Mouse (Mus musculus) forebrain, embryonic 11.5 days (tissue): ENCODE data around the gene Klre1. TPM values are rescaled to one million over a fixed set of nuclear protein-coding genes. Genes with fewer than 3 reads are reported as not detected.
"Not testable (repeated sequence)": the region's sequence is repeated elsewhere in the genome, so short reads cannot be mapped to it uniquely, and the experiment has no call there.

Experiments used
- ATAC-seq: fragments of 200-750 bp; cut with Nextera tagmentation; replicated peaks from 2 replicates; pipeline ENCODE4 v1.8.0; 2017; ENCODE audit warnings: moderate TSS enrichment; ENCODE audit not compliant: low FRiP score
- DNase-seq: peaks from one replicate; pipeline ENCODE4 v3.0.0-alpha.2; 2017; ENCODE audit warnings: low spot score
- H3K27ac ChIP-seq: fragments of 300-500 bp; sonication (generic); 2 replicates; pipeline ENCODE4 v1.5.1; 2014; ENCODE audit warnings: low read depth, low read length
- H3K27me3 ChIP-seq: fragments of 300-500 bp; sonication (generic); 2 replicates; pipeline ENCODE4 v1.6.1; 2014; ENCODE audit warnings: mild to moderate bottlenecking, low read length, mixed read lengths; ENCODE audit not compliant: control insufficient read depth, insufficient read depth
- H3K36me3 ChIP-seq: fragments of 300-500 bp; sonication (generic); 2 replicates; pipeline ENCODE4 v1.6.1; 2014; ENCODE audit warnings: mild to moderate bottlenecking, low read length, moderate library complexity, mixed read lengths; ENCODE audit not compliant: control insufficient read depth, insufficient read depth
- H3K4me1 ChIP-seq: fragments of 300-500 bp; sonication (generic); replicated peaks from 2 replicates; pipeline ENCODE4 v1.6.1; 2014; ENCODE audit warnings: low read length, mixed read lengths; ENCODE audit not compliant: control insufficient read depth, insufficient read depth
- H3K4me2 ChIP-seq: fragments of 300-500 bp; sonication (generic); 2 replicates; pipeline ENCODE4 v1.6.1; 2014; ENCODE audit warnings: low read depth, mild to moderate bottlenecking, low read length, moderate library complexity, mixed read lengths; ENCODE audit not compliant: severe bottlenecking
- H3K4me3 ChIP-seq: fragments of 300-500 bp; sonication (generic); 2 replicates; pipeline ENCODE4 v1.5.1; 2014; ENCODE audit warnings: low read depth, low read length
- H3K9ac ChIP-seq: fragments of 300-500 bp; sonication (generic); 2 replicates; pipeline ENCODE4 v1.6.1; 2014; ENCODE audit warnings: low read length
- H3K9me3 ChIP-seq: fragments of 300-500 bp; sonication (generic); 2 replicates; pipeline ENCODE4 v1.6.1; 2016; ENCODE audit warnings: low read length, mixed read lengths; ENCODE audit not compliant: control insufficient read depth
- WGBS: fragments of 180-500 bp; shearing (Covaris S2); extraction: QIAGEN DNeasy Blood & Tissue Kit; methylation state at CpG from one replicate; pipeline ENCODE4 v1.1.7; 2014; 5-methylcytosine and 5-hydroxymethylcytosine counted together
- polyA plus RNA-seq: library from polyadenylated mRNA; unstranded; fragments of >200 nt; fragmentation: Nextera tagmentation; extraction: Ambion mirVana; gene quantifications from 2 replicates; pipeline ENCODE4 v1.2.1, GENCODE M21; 2014

The Klre1 gene
- polyA plus RNA-seq, 1 experiment from 2014 or later = not detected

DNA sequence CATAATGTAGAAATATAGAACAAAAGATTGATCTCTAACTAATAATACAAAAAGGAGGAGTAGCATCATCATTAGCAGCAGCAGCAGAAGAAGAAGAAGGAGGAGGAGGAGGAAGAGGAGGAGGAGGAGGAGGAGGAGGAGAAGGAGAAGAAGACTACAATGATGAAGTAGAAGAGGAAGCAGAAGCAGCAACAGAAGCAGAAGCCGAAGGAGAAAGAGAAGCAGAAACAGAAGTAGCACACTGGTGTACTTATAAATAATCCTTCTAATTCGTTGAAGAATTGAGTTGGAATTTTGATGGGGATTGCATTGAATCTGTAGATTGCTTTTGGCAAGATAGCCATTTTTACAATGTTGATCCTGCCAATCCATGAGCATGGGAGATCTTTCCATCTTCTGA is 53.3 kb downstream of the Klre1 start:
- DNase-seq, H3K4me3 ChIP-seq, H3K27ac ChIP-seq, H3K9me3 ChIP-seq, H3K4me2 ChIP-seq, ATAC-seq, H3K27me3 ChIP-seq, H3K9ac ChIP-seq, H3K4me1 ChIP-seq, H3K36me3 ChIP-seq: not testable (repeated sequence)
- 86% methylated on average over 2 of the region's 2 CpGs for WGBS

Other genes starting within 250 kb of the Klre1 start
- gene 4922502D21Rik, start 246.1 kb upstream of the Klre1 start, polyA plus RNA-seq = not detected in 2 replicates
- 0.19 and 0.39 TPM in 2 replicates for gene Clec12a, start 235.2 kb upstream of the Klre1 start, polyA plus RNA-seq
- not detected in 2 replicates for gene Clec12b, start 192.0 kb upstream of the Klre1 start, polyA plus RNA-seq
- gene Clec1b, start 180.6 kb upstream of the Klre1 start, polyA plus RNA-seq = 7.5 and 12.3 TPM in 2 replicates
- gene Clec9a, start 169.0 kb upstream of the Klre1 start, polyA plus RNA-seq = 0.33 and 0.51 TPM in 2 replicates
- gene Clec1a, start 125.9 kb upstream of the Klre1 start, polyA plus RNA-seq = 0.65 and 0.75 TPM in 2 replicates
- not detected in 2 replicates for gene Olr1, start 70.7 kb upstream of the Klre1 start, polyA plus RNA-seq
- gene Tmem52b, start 65.3 kb upstream of the Klre1 start, polyA plus RNA-seq = not detected in 2 replicates
- 21.5 and 22.4 TPM in 2 replicates for gene Gabarapl1, start 44.7 kb upstream of the Klre1 start, polyA plus RNA-seq
- not detected in 2 replicates for gene Klrd1, start 13.9 kb downstream of the Klre1 start, polyA plus RNA-seq
- 0.16 and 0.23 TPM in 2 replicates for gene Klrk1, start 46.0 kb downstream of the Klre1 start, polyA plus RNA-seq
- gene Klrc3, start 65.4 kb downstream of the Klre1 start, polyA plus RNA-seq = not detected in 2 replicates
- not detected in 2 replicates for gene Klrc2, start 82.8 kb downstream of the Klre1 start, polyA plus RNA-seq
- gene Klrc1, start 101.1 kb downstream of the Klre1 start, polyA plus RNA-seq = not detected in 2 replicates
- not detected in 2 replicates for gene Klri1, start 139.2 kb downstream of the Klre1 start, polyA plus RNA-seq
- not detected in 2 replicates for gene Klri2, start 162.6 kb downstream of the Klre1 start, polyA plus RNA-seq
- not detected in 2 replicates for gene Gm156, start 206.4 kb downstream of the Klre1 start, polyA plus RNA-seq